Mouse (Mus musculus): ENCODE measurements around the gene Paqr5.

- TF ChIP-seq CTCF (IDR thresholded peaks at IDR 0.05; ENCODE audit: insufficient read depth, low read depth, low read length) (no peak), POLR2A (IDR thresholded peaks at IDR 0.05; ENCODE audit: insufficient read depth, low read depth, low read length) (no peak)
Observed at GRCm38 (mm10) chr9:62049166-62049565, 22.5 kb upstream of the Paqr5 start.

All from olfactory bulb, adult 2 months (tissue).